Mouse (Mus musculus) limb, embryonic 10.5 days (tissue): ENCODE data around the gene Resp18. TPM values are rescaled to one million over a fixed set of nuclear protein-coding genes. Genes with fewer than 3 reads are reported as not detected.

Experiments used
- DNase-seq: peaks from one replicate; pipeline ENCODE4 v3.0.0-alpha.2; 2017; ENCODE audit warnings: low spot score
- H3K27ac ChIP-seq: fragments of 300-500 bp; sonication (generic); 2 replicates; pipeline ENCODE4 v1.5.1; 2016; ENCODE audit warnings: mild to moderate bottlenecking
- H3K27me3 ChIP-seq: fragments of 300-500 bp; sonication (generic); 2 replicates; pipeline ENCODE4 v1.6.1; 2016; ENCODE audit warnings: low read depth, mild to moderate bottlenecking; ENCODE audit not compliant: poor library complexity, severe bottlenecking
- H3K36me3 ChIP-seq: fragments of 300-500 bp; sonication (generic); 2 replicates; pipeline ENCODE4 v1.6.1; 2016; ENCODE audit warnings: mild to moderate bottlenecking, moderate library complexity
- H3K4me1 ChIP-seq: fragments of 300-500 bp; sonication (generic); 2 replicates; pipeline ENCODE4 v1.6.1; 2016
- H3K4me3 ChIP-seq: fragments of 300-500 bp; sonication (generic); 2 replicates; pipeline ENCODE4 v1.5.1; 2016; ENCODE audit warnings: mild to moderate bottlenecking, moderate library complexity
- H3K9me3 ChIP-seq: fragments of 300-500 bp; sonication (generic); replicated peaks from 2 replicates; pipeline ENCODE4 v1.6.1; 2016; ENCODE audit warnings: mild to moderate bottlenecking
- WGBS: fragments of 180-500 bp; shearing (Covaris S2); methylation state at CpG from one replicate; pipeline ENCODE4 v1.1.7; 2016; 5-methylcytosine and 5-hydroxymethylcytosine counted together
- polyA plus RNA-seq: library from polyadenylated mRNA; unstranded; fragments of >200 nt; fragmentation: Nextera tagmentation; extraction: Ambion mirVana; gene quantifications from 2 replicates; pipeline ENCODE4 v1.2.1, GENCODE M21; 2016

Gene Resp18
- polyA plus RNA-seq, 1 experiment from 2014 or later, result not detected

DNA sequence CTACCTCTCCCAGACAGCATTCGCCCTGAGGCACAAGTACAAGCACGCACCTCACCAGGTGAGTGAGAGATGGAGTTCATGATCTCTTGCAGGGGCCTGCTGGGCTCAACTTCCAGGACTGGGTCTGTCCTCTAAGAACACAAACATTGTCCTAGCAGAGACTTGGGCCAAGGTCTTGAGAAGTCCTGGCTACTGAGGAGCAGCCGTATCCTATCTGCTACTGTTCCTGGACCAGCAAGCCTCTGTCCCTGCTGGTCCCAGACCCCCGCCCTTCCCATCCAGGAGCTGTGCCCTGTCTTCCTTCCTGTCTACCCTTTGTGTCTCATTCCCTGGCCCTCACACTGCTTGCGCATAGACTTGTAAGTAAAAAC lies 15.1 kb upstream of the Resp18 start:
- no peaks in the 10 kb centered on the region for H3K27me3 ChIP-seq
- no peaks in the 10 kb centered on the region for H3K36me3 ChIP-seq
- no peak for DNase-seq
- H3K4me1 ChIP-seq, result peaks cover 4% of the 10 kb centered on the region; the same call in 1 of the 2 replicates
- no peak overlapping the region for H3K27ac ChIP-seq
- H3K9me3 ChIP-seq, result no peaks in the 10 kb centered on the region
- H3K4me3 ChIP-seq, result no peak overlapping the region
- WGBS, result 87% methylated on average over 5 of the region's 5 CpGs

DNA sequence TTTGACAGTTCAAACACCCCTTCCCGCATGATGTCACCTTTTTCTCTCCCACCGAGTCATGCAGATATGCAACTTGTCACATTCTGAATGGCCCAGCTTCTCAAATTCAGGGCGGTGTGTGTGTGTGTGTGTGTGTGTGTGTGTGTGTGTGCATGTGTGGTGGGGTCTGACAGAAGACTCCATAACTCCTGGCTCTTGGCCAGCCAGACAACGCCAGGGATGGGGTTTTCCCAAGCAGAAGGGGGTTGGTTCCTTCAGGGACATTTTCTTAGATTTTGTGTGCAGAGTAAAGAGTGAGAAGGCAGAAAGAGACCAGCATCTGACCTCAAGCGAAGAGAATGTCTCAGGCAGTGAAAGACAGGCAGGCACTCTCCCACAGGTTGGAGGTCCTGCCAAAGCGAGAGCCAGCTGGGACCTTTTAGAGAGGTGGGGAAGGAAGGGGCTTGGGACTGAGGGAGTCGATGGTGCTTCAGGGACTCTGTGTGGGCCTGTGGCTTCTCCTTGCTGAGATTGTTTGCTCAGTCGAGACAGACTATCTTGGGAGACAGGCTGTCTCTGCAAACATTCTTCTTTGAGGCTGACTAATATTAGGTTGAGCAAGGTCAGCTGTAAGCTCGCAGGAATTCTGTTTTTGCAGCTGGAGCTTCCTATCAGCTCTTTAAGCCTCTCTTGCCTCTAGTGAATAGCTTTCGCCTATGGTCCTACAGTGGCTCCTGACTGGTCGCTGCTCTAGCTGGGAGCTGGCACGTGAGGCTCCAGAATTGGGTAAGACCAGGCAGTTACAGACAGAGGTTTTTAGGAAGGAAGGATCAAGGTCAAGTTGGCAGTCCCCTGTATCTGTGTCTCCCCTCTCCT lies 14.5 kb upstream of the Resp18 start:
- Histone ChIP-seq H3K4me1 (peaks cover 4% of the 10 kb centered on the region; the same call in 1 of the 2 replicates), H3K36me3 (no peaks in the 10 kb centered on the region), H3K27me3 (no peaks in the 10 kb centered on the region), H3K4me3 (no peak overlapping the region), H3K27ac (no peak overlapping the region), H3K9me3 (no peaks in the 10 kb centered on the region)
- 63% methylated on average over 12 of the region's 12 CpGs for WGBS
- no peak for DNase-seq

DNA sequence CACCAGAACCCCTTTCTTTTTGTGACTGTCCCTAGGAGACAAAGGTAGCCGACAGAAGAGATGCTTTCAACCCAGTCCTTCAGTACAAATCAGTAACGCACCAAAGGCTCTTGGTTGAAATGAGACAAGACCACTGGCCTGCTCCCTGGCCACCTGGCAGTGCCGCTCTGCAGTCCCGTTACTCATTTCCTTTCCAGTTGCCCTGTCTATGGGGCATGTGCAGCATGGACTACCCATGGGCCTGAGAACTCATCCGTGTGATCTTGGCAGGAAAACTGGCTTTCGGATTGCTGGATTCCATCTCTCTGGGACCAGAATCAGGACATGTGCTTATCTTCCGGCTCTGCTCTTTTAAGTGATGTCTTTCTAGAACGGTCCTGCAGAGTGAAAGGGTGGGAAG lies 13.1 kb upstream of the Resp18 start:
- no peaks in the 10 kb centered on the region for H3K36me3 ChIP-seq
- H3K4me3 ChIP-seq, result no peak overlapping the region
- DNase-seq, result no peak
- H3K9me3 ChIP-seq, result no peaks in the 10 kb centered on the region
- no peak overlapping the region for H3K27ac ChIP-seq
- H3K27me3 ChIP-seq, result no peaks in the 10 kb centered on the region
- WGBS, result 90% methylated on average over 8 of the region's 8 CpGs
- peaks cover 4% of the 10 kb centered on the region; the same call in 1 of the 2 replicates for H3K4me1 ChIP-seq

DNA sequence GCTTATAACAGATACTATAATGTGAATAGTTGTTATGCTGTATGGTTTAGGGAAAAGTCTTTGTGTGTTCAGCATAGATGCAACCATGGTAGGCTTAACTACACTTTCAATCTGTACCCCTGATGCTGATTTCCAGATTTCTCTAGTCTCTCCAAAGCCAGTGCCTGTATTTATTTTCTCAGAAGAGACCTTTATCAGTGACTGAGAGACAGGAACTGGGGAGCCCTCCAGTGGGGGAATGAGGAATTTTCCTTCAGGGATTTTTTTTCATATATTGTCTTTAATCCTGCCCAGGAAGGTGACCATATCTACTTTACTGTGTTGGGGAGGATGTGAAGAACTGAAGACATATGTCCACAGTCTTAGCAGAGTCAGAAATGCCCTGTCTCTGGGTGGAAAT lies 12.4 kb upstream of the Resp18 start:
- Histone ChIP-seq H3K9me3 (no peaks in the 10 kb centered on the region), H3K4me3 (no peak overlapping the region), H3K36me3 (no peaks in the 10 kb centered on the region), H3K27me3 (no peaks in the 10 kb centered on the region), H3K4me1 (peaks cover 4% of the 10 kb centered on the region; the same call in 1 of the 2 replicates), H3K27ac (no peak overlapping the region)
- DNase-seq, result no peak

DNA sequence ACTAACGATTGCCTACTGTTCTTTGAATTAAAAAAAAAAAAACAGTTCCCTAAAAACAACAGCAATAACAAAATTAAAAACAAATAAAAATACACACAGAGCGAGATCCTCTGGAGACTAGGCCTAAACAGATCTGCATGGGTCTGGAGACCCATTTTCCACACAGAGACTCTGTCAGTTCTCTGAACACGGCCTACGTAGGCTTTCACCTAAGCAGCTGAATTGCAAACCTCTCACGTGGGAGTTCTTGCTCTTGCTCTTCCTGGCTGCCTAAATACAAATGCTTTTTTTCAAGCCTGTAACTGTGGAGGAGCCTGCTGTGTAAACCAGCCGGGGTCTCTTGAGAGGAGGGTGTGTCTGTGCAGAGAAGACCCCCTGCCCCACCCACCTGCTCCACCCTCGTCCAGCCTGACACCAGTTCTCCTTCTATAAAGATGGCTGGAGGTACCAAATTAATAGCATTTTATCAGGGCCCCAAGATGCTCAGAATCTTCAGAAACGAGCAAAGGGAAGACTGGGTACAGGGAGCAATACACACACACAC lies 11.7 kb upstream of the Resp18 start:
- Histone ChIP-seq H3K36me3 (no peaks in the 10 kb centered on the region), H3K27ac (no peak overlapping the region), H3K4me3 (no peak overlapping the region), H3K9me3 (no peaks in the 10 kb centered on the region), H3K27me3 (no peaks in the 10 kb centered on the region), H3K4me1 (peaks cover 4% of the 10 kb centered on the region; the same call in 1 of the 2 replicates)
- WGBS, result 72% methylated on average over 8 of the region's 8 CpGs
- DNase-seq, result no peak

DNA sequence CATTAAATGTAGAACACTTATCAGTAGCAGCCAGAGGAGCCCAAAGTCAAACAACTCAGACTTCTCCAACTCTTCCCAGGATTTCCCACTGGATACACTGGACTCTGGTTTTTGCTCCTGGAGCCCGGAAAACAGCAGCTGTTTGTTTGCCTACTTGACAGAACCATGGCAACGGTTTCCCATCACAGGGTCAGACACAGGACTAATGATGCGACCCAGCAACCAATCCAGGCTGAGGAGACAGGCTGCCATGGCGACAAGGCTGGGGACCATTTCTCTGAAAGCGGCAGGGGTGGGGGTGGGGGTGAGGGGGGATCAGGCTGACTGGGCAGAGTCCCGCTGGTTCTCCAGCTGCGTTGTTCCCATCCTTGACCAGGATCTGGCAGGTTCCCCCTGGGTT lies 11.2 kb upstream of the Resp18 start:
- Histone ChIP-seq H3K36me3 (no peaks in the 10 kb centered on the region), H3K4me1 (peaks cover 4% of the 10 kb centered on the region; the same call in 1 of the 2 replicates), H3K4me3 (no peak overlapping the region), H3K27me3 (no peaks in the 10 kb centered on the region), H3K9me3 (no peaks in the 10 kb centered on the region), H3K27ac (no peak overlapping the region)
- WGBS, result 19% methylated on average over 7 of the region's 7 CpGs
- DNase-seq, result peak; percentile 33

DNA sequence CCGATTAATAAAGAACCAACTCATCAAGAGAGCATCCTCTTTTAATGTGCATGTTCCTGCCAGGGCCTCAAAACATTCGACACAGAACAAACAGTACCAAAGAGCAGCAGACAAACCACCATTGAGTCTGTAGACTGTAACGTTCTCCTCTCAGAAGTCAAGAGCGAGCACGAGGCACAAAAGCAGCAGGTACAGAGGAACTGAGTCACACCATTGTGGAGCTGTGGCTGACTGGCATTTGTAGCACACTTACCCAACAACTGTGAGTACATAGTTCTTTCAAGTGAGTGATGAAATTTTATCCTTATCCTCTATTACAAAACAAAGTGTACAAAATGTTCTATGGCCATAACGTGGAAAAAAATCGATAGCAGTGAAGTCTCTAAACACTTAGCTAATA lies 6.7 kb upstream of the Resp18 start:
- Histone ChIP-seq H3K27ac (no peak overlapping the region), H3K27me3 (no peaks in the 10 kb centered on the region), H3K4me3 (no peak overlapping the region), H3K9me3 (no peaks in the 10 kb centered on the region), H3K36me3 (no peaks in the 10 kb centered on the region), H3K4me1 (peaks cover 4% of the 10 kb centered on the region; the same call in 1 of the 2 replicates)
- 89% methylated on average over 7 of the region's 7 CpGs for WGBS
- DNase-seq, result no peak

DNA sequence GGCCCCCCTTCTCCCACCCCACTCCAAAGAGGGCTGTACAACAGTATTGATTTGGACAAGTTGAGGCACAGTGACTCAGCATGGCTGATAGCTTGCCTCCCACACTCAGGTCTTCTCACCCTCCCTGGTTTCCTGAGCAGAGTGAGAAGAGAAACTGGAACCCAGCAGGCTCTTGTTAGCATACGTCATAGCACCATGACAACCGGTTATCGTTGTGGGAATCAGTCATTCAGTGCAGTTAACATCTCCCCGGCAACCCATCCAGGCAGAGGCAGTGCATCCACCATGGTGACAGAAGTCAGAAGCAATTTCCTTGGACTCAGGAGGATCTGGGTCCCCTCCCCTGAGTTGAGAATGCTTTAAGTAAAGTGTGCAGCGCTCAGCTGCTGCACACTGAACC lies 4.8 kb upstream of the Resp18 start:
- Histone ChIP-seq H3K4me1 (no peaks in the 10 kb centered on the region), H3K27me3 (peaks cover 13% of the 10 kb centered on the region), H3K9me3 (no peaks in the 10 kb centered on the region), H3K4me3 (no peak overlapping the region), H3K27ac (no peak overlapping the region), H3K36me3 (no peaks in the 10 kb centered on the region)
- no peak for DNase-seq
- 86% methylated on average over 5 of the region's 5 CpGs for WGBS

DNA sequence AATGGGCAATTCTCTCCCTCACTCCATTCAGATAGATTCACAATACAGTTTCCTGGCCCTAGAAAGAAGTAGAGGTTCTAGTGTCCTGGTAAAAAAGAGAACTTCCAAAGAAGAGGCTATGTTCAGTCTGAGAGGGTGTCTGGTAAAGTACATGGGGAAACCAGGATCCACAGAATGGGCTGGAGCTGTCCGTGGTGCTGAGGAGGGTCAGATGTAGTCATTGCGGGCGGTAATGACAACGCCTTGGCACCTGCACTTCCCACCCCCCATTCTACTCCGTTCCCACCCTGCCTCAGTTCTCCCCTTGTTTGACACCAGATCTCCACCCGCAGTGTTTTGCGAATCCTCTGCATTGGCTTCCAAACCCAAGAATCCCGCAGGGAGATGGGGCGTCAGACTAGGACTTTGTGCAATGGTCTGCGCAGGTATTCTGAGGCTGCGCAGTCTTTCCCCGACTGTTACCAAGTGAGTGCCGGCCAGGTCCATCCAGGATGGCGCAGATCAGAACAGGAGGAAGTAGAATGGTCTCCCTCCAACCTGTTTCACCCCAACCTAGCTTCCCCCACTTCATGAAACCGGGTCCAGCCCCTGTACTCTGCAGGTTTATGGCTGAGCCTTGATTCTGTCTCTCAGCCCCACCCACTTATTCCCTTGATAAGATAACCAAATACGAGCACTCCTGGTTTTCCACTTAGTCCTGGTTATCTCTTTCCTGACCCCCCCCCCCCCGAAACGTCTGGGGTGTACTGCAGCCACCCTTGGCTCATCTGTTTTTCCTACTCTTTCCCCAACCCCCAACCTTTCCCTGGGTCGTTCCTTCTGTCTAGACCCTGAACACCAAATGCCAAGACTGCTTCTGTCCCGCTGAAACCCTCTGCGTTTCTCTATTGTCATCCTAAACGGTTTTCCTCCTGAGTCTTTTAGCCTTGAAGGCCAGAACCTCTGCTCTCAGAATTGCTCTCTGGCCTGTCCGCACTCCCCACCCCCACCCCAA lies 723 bp downstream of the Resp18 start:
- no peak overlapping the region for H3K27ac ChIP-seq
- H3K27me3 ChIP-seq, result peaks cover 24% of the 10 kb centered on the region
- WGBS, result 5% methylated on average over 23 of the region's 23 CpGs
- DNase-seq, result peak; percentile 83
- H3K9me3 ChIP-seq, result no peaks in the 10 kb centered on the region
- no peaks in the 10 kb centered on the region for H3K4me1 ChIP-seq
- H3K4me3 ChIP-seq, result no peak overlapping the region
- no peaks in the 10 kb centered on the region for H3K36me3 ChIP-seq

DNA sequence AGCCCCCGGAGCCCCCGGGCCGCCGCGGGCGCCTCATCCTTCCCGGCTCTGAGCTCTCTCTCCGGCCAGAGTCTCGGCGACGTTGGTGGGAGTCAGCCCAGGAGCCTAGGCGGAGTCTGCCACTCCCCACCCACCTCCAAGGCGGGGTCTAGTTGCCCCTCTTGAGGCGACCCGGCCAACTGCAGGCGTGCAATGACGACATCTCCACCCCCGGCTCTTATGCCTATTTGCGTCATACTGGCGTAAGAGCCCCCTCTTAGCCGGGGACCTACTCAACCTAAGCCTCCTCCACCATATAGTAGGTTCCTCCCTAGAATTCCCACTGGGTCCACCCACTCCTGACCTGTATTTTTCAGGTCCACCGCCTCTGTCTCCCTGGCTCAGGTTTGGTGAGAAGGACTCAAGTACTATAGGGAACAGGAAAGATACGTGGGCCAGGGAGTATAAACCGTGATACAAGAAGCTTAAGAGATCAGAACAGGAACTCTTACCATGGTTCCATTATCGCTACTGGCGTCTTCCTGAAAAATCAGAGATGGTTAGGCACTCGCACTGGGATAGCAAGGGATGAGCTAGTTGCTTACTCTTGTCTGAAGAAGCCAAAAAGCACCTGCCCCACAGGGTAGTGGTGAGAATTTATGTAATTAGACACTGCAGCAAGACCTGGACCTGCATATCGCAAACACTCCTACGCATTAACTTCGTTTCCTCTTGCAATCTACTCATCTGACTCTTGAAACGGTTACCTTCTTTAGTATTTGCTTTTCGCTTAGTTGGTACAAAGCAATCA lies 13.9 kb downstream of the Resp18 start, which contains the start of gene Ptprn:
TSS of gene Ptprn (minus strand) at position 412 of the 790 bp plus-strand sequence.
- Histone ChIP-seq H3K4me1 (peaks cover 11% of the 10 kb centered on the region), H3K27ac (no peak within 1 kb of the TSS), H3K4me3 (peak within 1 kb of the TSS; percentile 33), H3K27me3 (peaks cover 58% of the 10 kb centered on the region), H3K9me3 (no peaks in the 10 kb centered on the region), H3K36me3 (no peaks in the 10 kb centered on the region)
- WGBS, result 12% methylated on average over 32 of the region's 32 CpGs
- no peak for DNase-seq

DNA sequence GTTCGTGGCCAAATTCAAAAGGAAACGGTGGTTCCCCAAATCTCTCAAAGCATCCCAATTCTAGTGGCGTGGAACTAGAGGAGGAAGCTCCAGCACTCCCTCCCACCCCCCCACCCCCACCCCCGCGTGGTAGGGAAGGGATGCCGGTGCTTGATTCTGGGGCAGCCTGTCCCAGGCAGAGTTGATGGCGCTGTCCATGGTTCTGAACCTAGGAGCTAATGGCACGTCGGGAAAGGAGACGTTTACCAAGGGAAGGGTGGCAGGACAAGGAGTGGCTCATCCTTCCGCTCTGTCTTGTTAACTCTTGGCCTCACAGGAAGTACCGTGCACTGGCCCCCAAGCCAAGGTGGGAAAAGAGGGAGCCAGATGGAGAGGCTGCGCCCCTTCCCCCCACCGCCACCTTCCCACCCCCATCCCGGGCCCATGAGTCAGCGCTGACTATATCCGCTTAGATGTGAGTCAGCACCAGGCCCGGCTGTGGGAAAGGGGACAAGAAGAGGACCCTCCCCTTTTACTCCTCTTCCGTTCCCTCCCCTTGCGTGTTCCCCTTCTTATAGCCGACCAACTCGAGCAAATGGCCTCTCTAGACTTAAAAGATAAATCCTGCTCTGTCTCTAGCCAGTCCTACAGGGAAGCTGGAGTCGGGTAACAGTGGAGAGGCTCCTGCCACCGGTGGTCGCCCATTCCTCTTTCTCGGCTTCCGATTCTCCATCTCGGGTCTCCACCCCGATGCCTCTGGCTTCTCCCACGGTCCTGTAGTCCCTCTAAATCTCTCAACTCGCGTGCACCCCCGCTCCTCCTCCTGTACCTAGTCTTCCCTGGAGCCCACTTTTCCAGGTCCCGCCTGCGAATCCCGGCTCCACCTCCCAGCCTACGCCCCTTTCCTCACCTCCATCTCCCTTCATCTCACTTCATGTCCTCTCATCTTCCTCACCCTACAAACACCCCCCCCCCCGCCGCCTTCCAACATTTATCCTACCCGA lies 15.0 kb downstream of the Resp18 start:
- peak overlapping the region; percentile 33 for H3K4me3 ChIP-seq
- peaks cover 11% of the 10 kb centered on the region for H3K4me1 ChIP-seq
- H3K27me3 ChIP-seq, result peaks cover 53% of the 10 kb centered on the region
- H3K36me3 ChIP-seq, result no peaks in the 10 kb centered on the region
- DNase-seq, result peak; percentile 89
- H3K9me3 ChIP-seq, result no peaks in the 10 kb centered on the region
- WGBS, result 2% methylated on average over 40 of the region's 40 CpGs
- H3K27ac ChIP-seq, result no peak overlapping the region
